20 mouse cellular contexts compared by ENCODE assay signal in the genomic region with DNA sequence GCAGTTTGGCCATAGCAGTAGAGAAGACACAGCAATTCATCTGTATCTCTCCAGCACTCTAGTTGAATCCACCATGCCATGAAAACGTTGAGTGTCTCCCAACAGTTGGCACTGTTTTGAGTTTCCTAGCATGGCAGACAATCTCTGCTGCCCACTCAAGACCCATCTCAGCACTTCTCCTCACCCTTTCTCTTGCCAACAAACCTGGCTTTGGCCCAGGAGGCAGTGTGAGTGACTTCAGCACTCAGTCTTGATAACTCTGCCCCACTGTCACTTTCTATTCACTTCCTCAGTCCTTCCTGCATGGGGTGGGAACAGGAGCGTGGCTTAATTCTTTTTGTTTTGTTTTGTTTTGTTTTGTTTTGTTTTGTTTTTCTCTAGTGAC. TPM values are rescaled to one million over a fixed set of nuclear protein-coding genes. Genes with fewer than 3 reads are reported as not detected.
DNase-seq lines count a peak whose midpoint lies in the region; ATAC-seq lines count a peak whose summit lies in the region.
"Had no signal": no experiment of that assay in that cellular context is flagged by ENCODE, and none has a peak within 500 bp of the region (broad histone marks: within the 10 kb centered on the region; RNA-seq: fewer than 3 reads in every experiment).

No protein-coding gene starts in this region.

- no peaks in the 10 kb centered on the region for H3K9me3 ChIP-seq in forebrain, embryonic 15.5 days
- H3K9me3 ChIP-seq: embryonic facial prominence, embryonic 12.5 days; heart, embryonic 15.5 days; hindbrain, embryonic 13.5 days; intestine, embryonic 15.5 days had no signal

- peaks cover 34% of the 10 kb centered on the region for H3K4me1 ChIP-seq in forebrain, embryonic 15.5 days

- no peak overlapping the region for H3K4me3 ChIP-seq in forebrain, embryonic 15.5 days
- H3K4me3 ChIP-seq: embryonic facial prominence, embryonic 12.5 days; heart, embryonic 15.5 days; hindbrain, embryonic 13.5 days; intestine, embryonic 15.5 days had no signal

- no peaks in the 10 kb centered on the region for H3K27me3 ChIP-seq in forebrain, embryonic 15.5 days
- H3K27me3 ChIP-seq: heart, embryonic 15.5 days; intestine, embryonic 15.5 days had no signal

- no peaks in the 10 kb centered on the region for H3K36me3 ChIP-seq in forebrain, embryonic 15.5 days
- H3K36me3 ChIP-seq: embryonic facial prominence, embryonic 12.5 days; G1E; heart, embryonic 15.5 days; hindbrain, embryonic 13.5 days; intestine, embryonic 15.5 days had no signal

- H3K27ac ChIP-seq in forebrain, embryonic 15.5 days (replicated peaks), result peak overlapping the region; percentile 84
- H3K27ac ChIP-seq: embryonic facial prominence, embryonic 12.5 days; heart, embryonic 15.5 days; hindbrain, embryonic 13.5 days; intestine, embryonic 15.5 days had no signal

- H3K4me2 ChIP-seq in forebrain, embryonic 15.5 days (replicated peaks), result no peak overlapping the region
- H3K4me2 ChIP-seq: embryonic facial prominence, embryonic 12.5 days; heart, embryonic 11.5 days; heart, embryonic 15.5 days; hindbrain, embryonic 13.5 days; intestine, embryonic 15.5 days had no signal

- ATAC-seq in forebrain, embryonic 15.5 days (replicated peaks), result no peak
- ATAC-seq: CD4-positive, CD25-positive, alpha-beta regulatory T cell, adult 4 months; intestine, embryonic 15.5 days had no signal

- no peak overlapping the region for H3K9ac ChIP-seq in forebrain, embryonic 15.5 days (replicated peaks)
- H3K9ac ChIP-seq: embryonic facial prominence, embryonic 12.5 days; heart, embryonic 15.5 days; hindbrain, embryonic 13.5 days; intestine, embryonic 15.5 days had no signal

- peak; percentile 46 to 66 for DNase-seq in cerebellum, postnatal 10 days
- DNase-seq in cerebellum, postnatal 14 days, result no peak
- DNase-seq in retina, postnatal 1 day, result peak; percentile 35
- DNase-seq in retina, embryonic 14.5 days (ENCODE audit: low spot score), result no peak
- no peak for DNase-seq in cerebellum, adult 11-12 months
- DNase-seq in adrenal gland, postnatal 14 days, result no peak
- DNase-seq: adrenal gland, postnatal 10 days; B cell, adult 2 months; cerebellum, adult 2 months; heart, adult 18-20 months; heart, postnatal 14 days had no signal

- 35% methylated on average over 2 of the region's 2 CpGs for WGBS in forebrain, embryonic 15.5 days

RNA-seq across cellular contexts. Expression of a gene that starts 19.2 kb away (rescaled TPM):
- polyA plus RNA-seq in forebrain, embryonic 15.5 days (2015; fragmentation: Nextera tagmentation; extraction: Ambion mirVana), result 31.8 and 32.1 TPM in 2 replicates
- total RNA-seq in adrenal gland, postnatal 14 days (2021), result 13.9 and 15.0 TPM in 2 replicates
- total RNA-seq: hematopoietic stem cell, adult 5-6 weeks had no signal
- polyA plus RNA-seq: CD4-positive, CD25-positive, alpha-beta regulatory T cell, adult 4 months; G1E had no signal

Comparison
In these comparisons a context has a peak if more than half of its experiments do, and no peak if none do; other contexts are left out.
1. DNase-seq: peak in cerebellum, postnatal 10 days (2 of 2) and retina, postnatal 1 day (single experiment); none in cerebellum, postnatal 14 days (0 of 2), retina, embryonic 14.5 days (single experiment), cerebellum, adult 11-12 months (single experiment) and adrenal gland, postnatal 14 days (single experiment).